Mouse (Mus musculus) layer of hippocampus, adult 2 months (tissue): Measurements from ENCODE around the gene Ripor2. TPM values are rescaled to one million over a fixed set of nuclear protein-coding genes. Genes with fewer than 3 reads are reported as not detected.

Source experiments
- DNase-seq, 2 experiments: peaks; one replicate each; pipeline ENCODE4 v3.0.0; 2022; ENCODE audit warnings: low spot score in 2 of 2
- H3K27ac ChIP-seq: fragments of 200-600 bp; 2 replicates; pipeline ENCODE4 v1.8.1; 2022
- H3K4me3 ChIP-seq: fragments of 200-600 bp; 2 replicates; pipeline ENCODE4 v1.8.1; 2022; ENCODE audit warnings: mild to moderate bottlenecking
- CTCF ChIP-seq: fragments of 200-600 bp; conservative IDR thresholded peaks from 2 replicates; pipeline ENCODE4 v1.8.1; 2022; ENCODE audit warnings: antibody characterized with exemption, mild to moderate bottlenecking, moderate library complexity
- total RNA-seq, 2 experiments: library from RNA; stranded (reverse); gene quantifications; 2 replicates each; pipeline ENCODE4 v1.2.3; 2021

The Ripor2 gene
- total RNA-seq, 2 experiments from 2014 or later: 72.0 to 77.6 TPM

GRCm38 (mm10) chr13:24685846-24686245 lies 103.9 kb downstream of the Ripor2 start:
- Histone ChIP-seq H3K27ac (no peak overlapping the region), H3K4me3 (no peak overlapping the region)
- TF ChIP-seq CTCF: no peak
- no peak for DNase-seq

GRCm38 (mm10) chr13:24686705-24687665 lies 105.0 kb downstream of the Ripor2 start:
- Histone ChIP-seq H3K4me3 (peak overlapping the region; percentile 23; the same call in 1 of the 2 replicates), H3K27ac (peak overlapping the region; percentile 8; the same call in 1 of the 2 replicates)
- TF ChIP-seq CTCF: peak; percentile 92
- peak; percentile 85 to 88 for DNase-seq

DNA sequence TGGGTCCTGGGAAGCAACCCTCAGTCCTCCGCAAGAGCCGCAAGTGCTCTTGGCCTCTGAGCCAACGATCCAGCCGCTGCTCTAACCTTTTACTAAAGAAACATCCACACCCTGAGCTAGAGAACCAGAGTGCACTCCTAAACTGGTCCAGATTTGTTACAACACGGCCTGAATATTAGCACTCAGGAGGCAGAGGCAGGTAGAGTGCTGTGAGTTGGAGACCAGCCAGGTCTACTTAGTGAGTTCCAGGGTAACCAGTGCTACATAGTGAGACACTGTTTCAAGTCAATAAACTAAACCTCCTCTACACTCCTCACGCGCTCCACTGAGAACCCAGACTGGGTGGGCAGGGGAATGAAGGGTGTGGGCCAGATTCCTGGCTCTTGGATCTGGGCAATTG lies 111.3 kb downstream of the Ripor2 start:
- TF ChIP-seq CTCF: no peak
- H3K4me3 ChIP-seq: no peak overlapping the region
- H3K27ac ChIP-seq: no peak overlapping the region
- DNase-seq: no peak

- DNase-seq: no peak
- H3K4me3 ChIP-seq: no peak overlapping the region
- H3K27ac ChIP-seq: no peak overlapping the region
- no peak for TF ChIP-seq CTCF
These were observed 116.8 kb downstream of the Ripor2 start for GRCm38 (mm10) chr13:24698746-24699145.

GRCm38 (mm10) chr13:24702128-24702527 lies 120.1 kb downstream of the Ripor2 start:
- no peak for TF ChIP-seq CTCF
- Histone ChIP-seq H3K4me3 (no peak overlapping the region), H3K27ac (no peak overlapping the region)
- DNase-seq: no peak

DNA sequence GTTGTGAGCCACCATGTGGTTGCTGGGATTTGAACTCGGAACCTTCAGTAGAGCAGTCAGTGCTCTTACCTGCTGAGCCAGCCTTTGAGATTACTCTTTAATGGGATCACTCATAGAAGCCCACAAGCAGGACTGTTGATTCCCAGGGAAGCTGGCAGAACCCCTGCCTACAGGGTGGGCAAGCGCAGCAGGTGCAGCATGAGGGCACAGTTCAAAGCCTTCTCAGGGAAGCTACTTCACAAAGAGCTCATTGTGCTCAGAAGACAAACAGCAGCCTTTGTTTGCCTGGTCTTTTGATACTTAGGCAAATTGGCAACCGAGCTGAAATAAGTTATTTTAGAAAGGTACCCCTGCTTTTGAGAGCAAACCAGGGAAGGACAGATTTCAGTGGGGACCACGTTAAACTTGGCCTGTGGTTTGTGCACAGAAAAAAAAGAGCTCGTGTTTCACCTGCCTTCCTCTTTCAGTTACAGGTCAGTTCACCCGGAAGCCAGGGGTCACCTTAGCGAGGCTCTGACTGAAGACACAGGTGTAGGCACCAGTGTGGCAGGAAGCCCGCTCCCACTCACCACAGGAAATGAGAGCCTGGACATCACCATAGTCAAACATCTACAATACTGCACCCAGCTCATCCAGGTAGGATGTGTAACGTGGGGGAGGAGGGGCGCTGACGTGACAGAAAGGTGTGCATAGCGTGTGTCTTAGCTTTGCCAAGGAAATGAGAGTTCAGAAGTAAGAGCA lies 127.8 kb downstream of the Ripor2 start:
- DNase-seq: no peak

DNA sequence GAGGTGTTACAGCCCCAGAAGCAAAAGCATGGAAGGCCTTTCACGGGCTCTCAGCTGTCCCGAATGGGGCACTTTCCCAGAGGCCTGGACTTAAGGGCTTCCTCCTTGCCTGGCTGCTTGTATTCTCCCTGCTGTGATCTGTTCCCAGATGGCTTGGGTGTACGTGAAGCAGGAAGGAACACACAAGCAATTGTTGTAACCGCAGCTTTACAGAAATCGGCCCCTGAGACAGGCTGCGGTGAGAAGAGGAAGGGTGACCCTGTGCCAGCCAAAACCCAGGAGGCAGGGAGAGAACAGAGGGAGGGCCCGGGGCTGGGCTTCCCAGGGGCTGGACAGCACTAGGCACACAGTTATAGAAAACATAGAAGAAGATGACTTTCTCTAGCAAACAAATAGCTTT lies 129.0 kb downstream of the Ripor2 start:
- no peak for DNase-seq
- TF ChIP-seq CTCF: no peak
- peak overlapping the region; percentile 5; the same call in 1 of the 2 replicates for H3K27ac ChIP-seq
- H3K4me3 ChIP-seq: no peak overlapping the region

More for the DNA sequence above, 127.8 kb downstream of the Ripor2 start:
- TF ChIP-seq CTCF: no peak
- H3K27ac ChIP-seq: peak overlapping the region; percentile 18; the same call in 1 of the 2 replicates
- no peak overlapping the region for H3K4me3 ChIP-seq

DNA sequence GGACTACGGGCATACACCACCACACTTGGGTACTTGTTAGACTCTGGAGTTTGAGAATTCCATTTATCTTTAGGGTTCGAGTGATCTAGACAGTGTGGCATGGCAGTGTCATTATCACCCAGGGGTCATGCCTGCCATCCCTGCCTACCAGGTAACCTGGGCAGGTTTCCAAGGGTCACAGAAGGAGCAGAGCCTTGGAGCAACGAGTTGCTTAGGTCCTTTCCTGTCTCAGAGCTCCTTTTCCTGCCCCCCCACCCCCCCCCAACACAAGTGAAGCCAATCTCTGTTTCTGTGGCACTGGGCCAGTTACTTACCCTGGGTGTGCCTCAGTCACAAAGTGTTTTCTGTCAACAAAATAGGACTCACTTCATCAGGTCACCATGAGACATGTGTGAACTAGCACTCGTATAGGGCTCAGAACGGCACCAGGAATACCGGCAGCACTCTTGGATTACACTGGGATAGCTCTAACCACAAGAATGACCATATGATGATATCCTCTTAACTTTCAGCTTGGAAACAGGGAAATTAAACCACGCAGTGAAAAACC lies 130.7 kb downstream of the Ripor2 start:
- Histone ChIP-seq H3K4me3 (no peak overlapping the region), H3K27ac (0 out of 2 replicates have a peak overlapping the region, but pooled peaks have one; percentile 5)
- no peak for DNase-seq
- TF ChIP-seq CTCF: no peak

DNA sequence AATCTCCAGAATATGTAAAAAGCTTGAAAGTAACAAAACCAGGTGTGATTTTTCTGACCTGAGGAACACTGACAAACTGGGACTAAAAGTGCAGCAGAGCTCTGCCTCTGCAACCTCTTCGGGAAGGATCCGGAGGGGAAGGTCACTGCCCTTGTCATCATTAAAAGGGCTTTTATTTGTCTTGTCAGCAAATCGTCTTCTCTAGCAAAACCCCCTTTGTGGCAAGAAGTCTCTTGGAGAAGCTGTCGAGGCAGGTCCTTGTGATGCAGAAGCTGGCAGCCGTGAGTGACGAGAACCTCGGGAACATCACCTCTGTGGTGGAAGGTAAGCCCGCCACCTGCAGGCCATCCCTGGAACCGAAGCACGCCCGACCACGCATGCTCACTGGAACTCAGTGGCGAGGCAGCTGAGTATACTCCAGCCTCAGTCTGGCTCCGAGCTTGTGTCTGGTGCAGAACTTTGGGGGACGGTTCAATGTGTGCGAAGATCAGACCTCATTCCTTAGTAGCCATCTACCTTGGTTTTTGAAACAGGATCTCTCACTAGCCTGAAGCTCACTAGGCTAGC lies 131.5 kb downstream of the Ripor2 start:
- DNase-seq: peak; percentile 90 to 91
- peak overlapping the region; percentile 15; the same call in 1 of the 2 replicates for H3K4me3 ChIP-seq
- TF ChIP-seq CTCF: peak; percentile 96
- no peak overlapping the region for H3K27ac ChIP-seq

- DNase-seq: no peak
- no peak overlapping the region for H3K27ac ChIP-seq
- no peak overlapping the region for H3K4me3 ChIP-seq
- TF ChIP-seq CTCF: no peak
These were observed 132.4 kb downstream of the Ripor2 start for GRCm38 (mm10) chr13:24714360-24714885.

DNA sequence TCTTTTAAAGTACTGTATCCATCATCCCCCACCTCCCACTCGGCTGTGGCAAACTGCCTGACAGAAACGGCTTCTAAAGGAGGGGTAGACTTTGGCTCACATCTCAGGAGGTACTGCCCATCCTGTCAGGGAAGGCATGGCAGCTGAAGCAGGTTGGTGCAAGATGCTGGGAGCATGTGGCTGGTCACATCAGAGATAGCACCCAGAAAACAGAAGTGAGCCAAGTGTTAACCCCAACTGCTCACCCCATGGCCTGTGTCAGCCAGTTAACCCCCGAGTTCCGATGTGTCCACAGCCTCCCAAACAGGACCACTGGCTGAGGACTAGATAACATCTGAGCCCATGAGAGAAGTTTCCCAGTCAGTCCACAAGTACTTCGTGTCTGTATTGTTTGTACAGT lies 133.6 kb downstream of the Ripor2 start:
- Histone ChIP-seq H3K4me3 (no peak overlapping the region), H3K27ac (peak overlapping the region; percentile 28; the same call in 1 of the 2 replicates)
- DNase-seq: no peak
- TF ChIP-seq CTCF: no peak

DNA sequence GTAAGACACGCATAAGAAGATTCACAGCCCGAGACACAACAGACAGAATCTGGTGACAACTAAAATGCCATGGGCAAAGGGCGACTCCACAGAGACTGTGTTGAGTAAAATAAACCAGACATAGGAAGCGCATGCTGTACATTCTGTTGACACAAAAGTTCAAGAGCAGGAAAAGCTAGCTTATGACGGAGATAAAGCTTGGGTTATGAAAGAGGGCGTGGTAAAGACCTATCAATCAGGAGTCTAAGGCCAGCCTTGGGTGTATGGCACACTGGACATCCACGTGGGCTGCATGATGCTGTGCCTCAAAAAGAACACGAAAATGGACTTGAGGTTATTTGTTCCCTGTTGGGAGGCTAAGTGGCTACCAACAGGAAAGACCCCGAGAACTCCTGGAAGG lies 134.5 kb downstream of the Ripor2 start:
- TF ChIP-seq CTCF: no peak
- no peak overlapping the region for H3K27ac ChIP-seq
- DNase-seq: no peak
- H3K4me3 ChIP-seq: no peak overlapping the region
